Mouse (Mus musculus) testis, adult 2 months (tissue): Measurements from ENCODE around the gene Jup. TPM values are rescaled to one million over a fixed set of nuclear protein-coding genes. Genes with fewer than 3 reads are reported as not detected.
A peak's percentile ranks its signal among the peaks of the same experiment; 100 is the strongest.

Experiments
- H3K27ac ChIP-seq: fragments of 200-500 bp; 2 replicates; pipeline ENCODE4 v1.5.1; 2012; ENCODE audit warnings: low read depth, low read length; ENCODE audit not compliant: control insufficient read depth, insufficient read depth
- H3K27me3 ChIP-seq: fragments of 200-500 bp; 2 replicates; pipeline ENCODE4 v1.6.1; 2012; ENCODE audit warnings: mild to moderate bottlenecking, low read length, moderate library complexity; ENCODE audit not compliant: control insufficient read depth, insufficient read depth
- H3K36me3 ChIP-seq: fragments of 200-500 bp; 2 replicates; pipeline ENCODE4 v1.6.1; 2012; ENCODE audit warnings: mild to moderate bottlenecking, low read length; ENCODE audit not compliant: control insufficient read depth, insufficient read depth
- H3K4me1 ChIP-seq: fragments of 200-500 bp; 2 replicates; pipeline ENCODE4 v1.6.1; 2012; ENCODE audit warnings: low read length; ENCODE audit not compliant: control insufficient read depth, insufficient read depth
- H3K4me3 ChIP-seq: fragments of 200-500 bp; 2 replicates; pipeline ENCODE4 v1.5.1; 2012; ENCODE audit warnings: low read depth, mild to moderate bottlenecking, low read length, moderate library complexity, mixed read lengths; ENCODE audit not compliant: control insufficient read depth
- CTCF ChIP-seq: fragments of 200-500 bp; IDR thresholded peaks from 2 replicates; pipeline ENCODE4 v1.5.1; 2012; ENCODE audit warnings: low read depth, mild to moderate bottlenecking, inconsistent platforms, low read length, moderate library complexity; ENCODE audit not compliant: control insufficient read depth, insufficient read depth, insufficient replicate concordance
- POLR2A ChIP-seq: fragments of 200-500 bp; IDR thresholded peaks from 2 replicates; pipeline ENCODE4 v1.6.1; 2012; ENCODE audit warnings: low read depth, mild to moderate bottlenecking, inconsistent platforms, low read length, moderate library complexity; ENCODE audit not compliant: control insufficient read depth
- polyA plus RNA-seq: library from polyadenylated mRNA; depleted of rRNA; stranded (reverse); fragments of >200 nt; gene quantifications from 2 replicates; pipeline ENCODE4 v1.2.3, GENCODE M21; 2012

Gene Jup
- polyA plus RNA-seq, 1 experiment, result 103 TPM

GRCm38 (mm10) chr11:100395200-100395599 lies 2.4 kb downstream of the Jup start:
- no peaks in the 10 kb centered on the region for H3K27me3 ChIP-seq

GRCm38 (mm10) chr11:100394353-100395074 lies 3.0 kb downstream of the Jup start:
- Histone ChIP-seq H3K4me1 (peaks cover 10% of the 10 kb centered on the region), H3K27ac (no peak overlapping the region), H3K27me3 (no peaks in the 10 kb centered on the region), H3K4me3 (no peak overlapping the region), H3K36me3 (no peaks in the 10 kb centered on the region)
- TF ChIP-seq POLR2A, result no peak
- TF ChIP-seq CTCF, result no peak

More at GRCm38 (mm10) chr11:100395200-100395599, 2.4 kb downstream of the Jup start:
- Histone ChIP-seq H3K4me1 (peaks cover 10% of the 10 kb centered on the region), H3K27ac (no peak overlapping the region), H3K4me3 (peak overlapping the region; percentile 90), H3K36me3 (no peaks in the 10 kb centered on the region)
- TF ChIP-seq CTCF (no peak), POLR2A (no peak)

GRCm38 (mm10) chr11:100393733-100394132 lies 3.8 kb downstream of the Jup start:
- H3K4me1 ChIP-seq, result peaks cover 10% of the 10 kb centered on the region
- H3K27me3 ChIP-seq, result no peaks in the 10 kb centered on the region
- no peaks in the 10 kb centered on the region for H3K36me3 ChIP-seq
- TF ChIP-seq POLR2A (no peak), CTCF (no peak)
- H3K4me3 ChIP-seq, result no peak overlapping the region
- H3K27ac ChIP-seq, result no peak overlapping the region

GRCm38 (mm10) chr11:100392958-100393357 lies 4.6 kb downstream of the Jup start:
- Histone ChIP-seq H3K27ac (no peak overlapping the region), H3K36me3 (no peaks in the 10 kb centered on the region), H3K27me3 (no peaks in the 10 kb centered on the region), H3K4me3 (no peak overlapping the region), H3K4me1 (peaks cover 14% of the 10 kb centered on the region)
- TF ChIP-seq CTCF (no peak), POLR2A (no peak)

GRCm38 (mm10) chr11:100391884-100392345 lies 5.6 kb downstream of the Jup start:
- Histone ChIP-seq H3K36me3 (no peaks in the 10 kb centered on the region), H3K27ac (no peak overlapping the region), H3K4me1 (peaks cover 15% of the 10 kb centered on the region), H3K27me3 (no peaks in the 10 kb centered on the region), H3K4me3 (no peak overlapping the region)
- TF ChIP-seq POLR2A (no peak), CTCF (no peak)

- Histone ChIP-seq H3K27me3 (no peaks in the 10 kb centered on the region), H3K4me1 (peaks cover 12% of the 10 kb centered on the region), H3K36me3 (no peaks in the 10 kb centered on the region), H3K4me3 (no peak overlapping the region), H3K27ac (no peak overlapping the region)
- TF ChIP-seq POLR2A (no peak), CTCF (no peak)
These were observed 6.3 kb downstream of the Jup start for GRCm38 (mm10) chr11:100391081-100391883.

GRCm38 (mm10) chr11:100389931-100390445 lies 7.6 kb downstream of the Jup start:
- Histone ChIP-seq H3K27me3 (no peaks in the 10 kb centered on the region), H3K27ac (no peak overlapping the region), H3K36me3 (no peaks in the 10 kb centered on the region), H3K4me3 (no peak overlapping the region), H3K4me1 (peaks cover 12% of the 10 kb centered on the region)
- TF ChIP-seq CTCF, result no peak
- TF ChIP-seq POLR2A, result no peak

GRCm38 (mm10) chr11:100388588-100388987 lies 9.0 kb downstream of the Jup start:
- Histone ChIP-seq H3K4me1 (peaks cover 12% of the 10 kb centered on the region), H3K36me3 (no peaks in the 10 kb centered on the region)

More at GRCm38 (mm10) chr11:100388588-100388987, 9.0 kb downstream of the Jup start:
- TF ChIP-seq POLR2A (no peak), CTCF (no peak)
- Histone ChIP-seq H3K27me3 (no peaks in the 10 kb centered on the region), H3K27ac (no peak overlapping the region), H3K4me3 (no peak overlapping the region)
